Mouse (Mus musculus): ENCODE measurements around the gene Ier5.
A peak's percentile ranks its signal among the peaks of the same experiment; 100 is the strongest.

Gene Ier5

GRCm38 (mm10) chr1:155055041-155055440, 44.4 kb downstream of the Ier5 start:
- no peak for DNase-seq (ENCODE audit: low read depth in 2 of 2, low spot score in 2 of 2)

- DNase-seq (ENCODE audit: low read depth in 2 of 2, low spot score in 2 of 2): no peak
These were observed 45.0 kb downstream of the Ier5 start for GRCm38 (mm10) chr1:155054366-155054965.

- DNase-seq (ENCODE audit: low read depth in 2 of 2, low spot score in 2 of 2): no peak
These were observed 46.1 kb downstream of the Ier5 start for GRCm38 (mm10) chr1:155053296-155053695.

GRCm38 (mm10) chr1:155052761-155053166, 46.7 kb downstream of the Ier5 start:
- DNase-seq (ENCODE audit: low read depth in 2 of 2, low spot score in 2 of 2): no peak

- no peak for DNase-seq (ENCODE audit: low read depth in 2 of 2, low spot score in 2 of 2)
These were observed 47.2 kb downstream of the Ier5 start for GRCm38 (mm10) chr1:155052131-155052760.

- no peak for DNase-seq (ENCODE audit: low read depth in 2 of 2, low spot score in 2 of 2)
These were observed 47.7 kb downstream of the Ier5 start for GRCm38 (mm10) chr1:155051701-155052127.

- DNase-seq (ENCODE audit: low read depth in 2 of 2, low spot score in 2 of 2): peak in 1 of 2 experiments; percentile 37
These were observed 48.4 kb downstream of the Ier5 start for GRCm38 (mm10) chr1:155050897-155051592.

GRCm38 (mm10) chr1:155050174-155050573, 49.3 kb downstream of the Ier5 start:
- no peak for DNase-seq (ENCODE audit: low read depth in 2 of 2, low spot score in 2 of 2)

GRCm38 (mm10) chr1:155048947-155049346, 50.5 kb downstream of the Ier5 start:
- peak; percentile 89 to 94 for DNase-seq (ENCODE audit: low read depth in 2 of 2, low spot score in 2 of 2)
